Mouse (Mus musculus) testis, adult 2 months (tissue): Measurements from ENCODE around the gene Chrm5. TPM values are rescaled to one million over a fixed set of nuclear protein-coding genes. Genes with fewer than 3 reads are reported as not detected.
"Not testable (repeated sequence)": the region's sequence is repeated elsewhere in the genome, so short reads cannot be mapped to it uniquely, and the experiment has no call there.

ENCODE experiments used
- H3K27ac ChIP-seq: fragments of 200-500 bp; 2 replicates; pipeline ENCODE4 v1.5.1; 2012; ENCODE audit warnings: low read depth, low read length; ENCODE audit not compliant: control insufficient read depth, insufficient read depth
- H3K27me3 ChIP-seq: fragments of 200-500 bp; 2 replicates; pipeline ENCODE4 v1.6.1; 2012; ENCODE audit warnings: mild to moderate bottlenecking, low read length, moderate library complexity; ENCODE audit not compliant: control insufficient read depth, insufficient read depth
- H3K36me3 ChIP-seq: fragments of 200-500 bp; 2 replicates; pipeline ENCODE4 v1.6.1; 2012; ENCODE audit warnings: mild to moderate bottlenecking, low read length; ENCODE audit not compliant: control insufficient read depth, insufficient read depth
- H3K4me1 ChIP-seq: fragments of 200-500 bp; 2 replicates; pipeline ENCODE4 v1.6.1; 2012; ENCODE audit warnings: low read length; ENCODE audit not compliant: control insufficient read depth, insufficient read depth
- H3K4me3 ChIP-seq: fragments of 200-500 bp; 2 replicates; pipeline ENCODE4 v1.5.1; 2012; ENCODE audit warnings: low read depth, mild to moderate bottlenecking, low read length, moderate library complexity, mixed read lengths; ENCODE audit not compliant: control insufficient read depth
- CTCF ChIP-seq: fragments of 200-500 bp; IDR thresholded peaks from 2 replicates; pipeline ENCODE4 v1.5.1; 2012; ENCODE audit warnings: low read depth, mild to moderate bottlenecking, inconsistent platforms, low read length, moderate library complexity; ENCODE audit not compliant: control insufficient read depth, insufficient read depth, insufficient replicate concordance
- POLR2A ChIP-seq: fragments of 200-500 bp; IDR thresholded peaks from 2 replicates; pipeline ENCODE4 v1.6.1; 2012; ENCODE audit warnings: low read depth, mild to moderate bottlenecking, inconsistent platforms, low read length, moderate library complexity; ENCODE audit not compliant: control insufficient read depth
- polyA plus RNA-seq: library from polyadenylated mRNA; depleted of rRNA; stranded (reverse); fragments of >200 nt; gene quantifications from 2 replicates; pipeline ENCODE4 v1.2.3, GENCODE M21; 2012

The Chrm5 gene
- polyA plus RNA-seq, 1 experiment = not detected

- H3K36me3 ChIP-seq = no peaks in the 10 kb centered on the region
- H3K4me3 ChIP-seq = peak within 1 kb of the TSS; percentile 96
- no peaks in the 10 kb centered on the region for H3K27me3 ChIP-seq
- no peak for TF ChIP-seq CTCF
- peak; percentile 94 for TF ChIP-seq POLR2A
- H3K4me1 ChIP-seq = no peaks in the 10 kb centered on the region
- H3K27ac ChIP-seq = peak within 1 kb of the TSS; percentile 89
Observed at GRCm38 (mm10) chr2:112454862-112455564, 25.6 kb downstream of the Chrm5 start, which contains the start of gene Emc7. Gene Emc7 (plus strand): TSS chr2:112454997.

DNA sequence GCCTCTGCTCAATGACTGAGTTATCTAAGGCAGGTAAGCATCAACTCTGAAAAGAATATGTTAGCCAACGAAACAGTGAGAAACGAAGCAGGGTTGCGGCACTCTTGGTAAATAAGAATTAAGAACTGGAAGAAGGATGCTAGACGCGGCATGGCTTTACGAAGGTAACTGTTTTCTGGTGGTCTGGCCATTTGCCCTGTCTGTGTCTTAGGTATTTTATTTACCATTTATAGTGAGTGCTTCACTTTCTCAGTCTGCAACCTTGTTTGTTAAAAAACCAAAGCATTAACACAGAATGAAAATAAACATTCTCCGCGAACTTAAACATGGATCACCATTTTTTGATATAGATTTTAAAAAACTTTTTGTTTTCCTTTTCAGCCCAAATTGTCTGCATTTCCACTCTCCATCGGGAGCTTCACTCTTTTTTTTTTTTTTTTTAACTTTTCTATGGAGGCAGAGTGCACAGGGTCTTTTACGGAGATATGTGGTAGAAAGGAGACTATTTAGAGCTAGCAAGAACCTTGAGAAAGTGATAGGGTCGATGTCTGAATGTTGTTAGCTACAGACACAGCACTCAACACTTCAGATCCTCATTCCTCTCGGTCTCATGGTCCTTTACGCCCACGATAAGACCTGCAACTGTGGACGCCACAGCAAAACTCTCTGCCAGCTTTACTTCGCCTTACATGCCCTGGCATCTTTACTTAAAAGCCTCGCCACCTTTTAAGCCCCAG is 26.3 kb downstream of the Chrm5 start:
- TF ChIP-seq CTCF = no peak; the same call in 1 of the 2 replicates
- no peak for TF ChIP-seq POLR2A
- Histone ChIP-seq H3K27ac (peak overlapping the region; percentile 89), H3K27me3 (no peaks in the 10 kb centered on the region), H3K4me1 (no peaks in the 10 kb centered on the region), H3K36me3 (no peaks in the 10 kb centered on the region), H3K4me3 (peak overlapping the region; percentile 96)

DNA sequence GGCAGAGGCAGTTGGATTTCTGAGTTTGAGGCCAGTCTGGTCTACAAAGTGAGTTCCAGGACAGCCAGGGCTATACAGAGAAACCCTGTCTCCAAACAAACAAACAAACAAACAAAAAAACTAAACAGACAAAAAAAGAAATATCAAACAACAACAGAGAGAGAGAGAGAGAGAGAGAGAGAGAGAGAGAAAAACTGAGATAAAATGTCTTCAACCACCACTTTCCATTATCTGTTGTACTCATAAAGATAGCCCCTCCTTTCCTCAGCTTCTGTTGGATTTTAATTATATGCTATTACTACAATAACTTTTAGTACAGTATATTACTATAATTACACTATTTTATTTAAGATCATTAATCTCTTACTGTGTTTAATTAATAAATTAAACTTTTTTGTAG is 28.1 kb downstream of the Chrm5 start:
- not testable (repeated sequence) for H3K27me3 ChIP-seq, H3K4me3 ChIP-seq, H3K4me1 ChIP-seq, H3K27ac ChIP-seq, H3K36me3 ChIP-seq

GRCm38 (mm10) chr2:112449597-112450296 is 30.8 kb downstream of the Chrm5 start:
- Histone ChIP-seq H3K27me3 (no peaks in the 10 kb centered on the region), H3K36me3 (no peaks in the 10 kb centered on the region), H3K4me1 (no peaks in the 10 kb centered on the region), H3K4me3 (no peak overlapping the region), H3K27ac (no peak overlapping the region)
- TF ChIP-seq POLR2A (no peak), CTCF (no peak)

DNA sequence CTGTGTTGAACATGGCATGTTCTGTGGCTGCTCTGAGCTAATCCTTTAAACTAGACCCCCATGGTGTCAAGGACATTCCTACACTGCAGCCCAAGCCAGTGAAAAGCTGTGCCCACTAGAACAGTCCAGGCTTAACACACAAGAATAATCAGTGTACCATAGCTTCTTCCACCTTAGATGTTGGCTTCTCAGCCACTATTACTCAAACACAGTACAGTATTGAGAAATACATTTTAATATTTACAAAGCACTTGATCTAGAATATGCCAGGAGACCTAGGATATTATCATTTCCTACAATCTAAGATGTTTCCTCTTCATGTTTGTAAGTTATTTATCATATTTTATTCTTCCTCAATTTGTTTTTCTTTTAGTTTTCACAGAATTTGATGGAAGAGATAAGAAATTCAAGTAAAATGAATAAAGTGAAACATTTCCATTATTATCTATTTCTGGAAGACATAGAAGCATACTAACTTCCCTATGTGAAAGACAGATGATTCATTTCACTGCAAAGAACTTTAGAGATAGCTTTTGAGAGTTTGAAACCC is 32.0 kb downstream of the Chrm5 start:
- Histone ChIP-seq H3K4me3 (no peak overlapping the region), H3K27ac (no peak overlapping the region), H3K27me3 (no peaks in the 10 kb centered on the region), H3K4me1 (no peaks in the 10 kb centered on the region), H3K36me3 (no peaks in the 10 kb centered on the region)
- no peak for TF ChIP-seq POLR2A
- no peak for TF ChIP-seq CTCF

DNA sequence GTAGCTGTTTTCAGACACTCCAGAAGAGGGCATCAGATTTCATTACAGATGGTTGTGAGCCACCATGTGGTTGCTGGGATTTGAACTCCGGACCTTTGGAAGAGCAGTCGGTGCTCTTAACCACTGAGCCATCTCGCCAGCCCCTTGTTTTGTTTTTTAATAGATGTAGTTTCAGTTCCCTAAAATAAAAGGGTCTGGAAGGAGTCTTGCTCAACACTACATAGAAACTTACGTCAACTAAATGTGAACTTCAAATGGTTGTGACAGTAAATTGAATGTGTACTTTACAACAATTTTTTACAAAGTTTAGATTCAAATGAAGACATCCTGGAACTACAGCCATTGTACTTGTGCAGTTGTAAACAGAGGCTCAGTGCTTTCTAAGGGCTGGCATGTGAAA is 32.5 kb downstream of the Chrm5 start:
- not testable (repeated sequence) for H3K27ac ChIP-seq, H3K27me3 ChIP-seq, H3K4me1 ChIP-seq, H3K4me3 ChIP-seq, H3K36me3 ChIP-seq

DNA sequence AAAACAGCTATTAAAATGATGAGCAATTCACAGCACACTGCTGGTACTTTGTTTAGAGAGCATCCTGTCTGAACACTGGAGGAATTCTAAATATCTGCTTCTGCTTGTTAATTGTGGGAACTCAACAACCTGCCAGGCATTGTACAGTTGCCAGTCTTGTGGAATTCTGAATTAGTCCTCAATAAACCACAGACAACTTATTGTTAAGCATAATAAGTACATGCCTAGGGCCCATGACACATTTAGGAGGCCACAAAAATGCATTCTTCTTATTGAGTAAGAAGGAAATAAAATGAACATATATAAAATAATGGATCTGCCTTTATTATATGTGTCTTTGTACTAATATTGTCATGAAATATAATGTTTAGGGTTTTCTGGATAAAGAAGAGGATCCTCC is 35.1 kb downstream of the Chrm5 start:
- Histone ChIP-seq H3K4me3 (no peak overlapping the region), H3K4me1 (no peaks in the 10 kb centered on the region), H3K36me3 (no peaks in the 10 kb centered on the region), H3K27me3 (no peaks in the 10 kb centered on the region), H3K27ac (no peak overlapping the region)
- TF ChIP-seq CTCF (no peak), POLR2A (no peak)
